Mouse (Mus musculus) C2C12 (cell line): ENCODE measurements around the gene Hspa1a.

ENCODE experiments used
- CEBPB ChIP-seq: IDR thresholded peaks from one replicate; pipeline ENCODE4 v1.6.1; 2011; ENCODE audit warnings: low read depth, mild to moderate bottlenecking, control low read depth, moderate library complexity
- CTCF ChIP-seq: IDR thresholded peaks from one replicate; pipeline ENCODE4 v1.5.1; 2011; ENCODE audit not compliant: control insufficient read depth, insufficient read depth, insufficient read length
- MAX ChIP-seq: IDR thresholded peaks from one replicate; pipeline ENCODE4 v1.6.1; 2011; ENCODE audit warnings: mild to moderate bottlenecking, control low read depth

DNA sequence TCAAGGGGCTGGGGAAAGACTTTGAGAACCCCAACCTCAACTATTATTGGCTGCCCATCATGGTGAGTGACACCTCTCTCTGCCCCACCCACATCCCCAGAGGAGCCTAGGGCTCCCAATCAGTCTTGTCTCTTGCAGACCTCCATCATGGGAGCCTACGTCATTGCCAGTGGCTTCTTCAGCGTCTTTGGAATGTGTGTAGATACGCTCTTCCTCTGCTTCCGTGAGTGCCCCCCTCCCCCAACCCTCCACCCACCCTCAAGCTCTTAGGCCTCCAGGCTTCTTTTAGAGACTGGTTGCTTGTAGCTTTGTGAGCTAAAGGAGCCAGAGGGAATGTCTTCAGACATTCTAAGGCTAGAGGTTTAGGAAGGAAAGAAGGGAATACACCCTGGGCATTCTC, 43.1 kb downstream of the Hspa1a start:
- TF ChIP-seq CTCF (no peak), CEBPB (no peak), MAX (no peak)
